Mouse (Mus musculus) intestine, embryonic 14.5 days (tissue): ENCODE results near the gene Myo9b. TPM values are rescaled to one million over a fixed set of nuclear protein-coding genes. Genes with fewer than 3 reads are reported as not detected.

Source experiments
- ATAC-seq: fragments of 200-750 bp; cut with Nextera tagmentation; replicated peaks from 2 replicates; pipeline ENCODE4 v1.8.0; 2017; ENCODE audit warnings: low read depth, moderate number of reproducible peaks, moderate TSS enrichment, moderate library complexity; ENCODE audit not compliant: low FRiP score, low TSS enrichment
- DNase-seq: peaks from one replicate; pipeline ENCODE4 v3.0.0-alpha.2; 2018; ENCODE audit warnings: low spot score
- H3K27ac ChIP-seq: fragments of 300-500 bp; sonication (generic); 2 replicates; pipeline ENCODE4 v1.5.1; 2014; ENCODE audit warnings: low read depth, mild to moderate bottlenecking, control low read depth
- H3K27me3 ChIP-seq: fragments of 300-500 bp; sonication (generic); replicated peaks from 2 replicates; pipeline ENCODE4 v1.6.1; 2014; ENCODE audit warnings: low read length, control low read depth; ENCODE audit not compliant: control insufficient read depth, insufficient read depth
- H3K36me3 ChIP-seq: fragments of 300-500 bp; sonication (generic); 2 replicates; pipeline ENCODE4 v1.6.1; 2014; ENCODE audit warnings: low read length, control low read depth; ENCODE audit not compliant: control insufficient read depth, insufficient read depth
- H3K4me1 ChIP-seq: fragments of 300-500 bp; sonication (generic); replicated peaks from 2 replicates; pipeline ENCODE4 v1.6.1; 2014; ENCODE audit warnings: low read length, control low read depth, mixed read lengths; ENCODE audit not compliant: control insufficient read depth, insufficient read depth
- H3K4me2 ChIP-seq: fragments of 300-500 bp; sonication (generic); 2 replicates; pipeline ENCODE4 v1.6.1; 2014; ENCODE audit warnings: low read length
- H3K4me3 ChIP-seq: fragments of 300-500 bp; sonication (generic); 2 replicates; pipeline ENCODE4 v1.5.1; 2014; ENCODE audit warnings: low read depth, low read length, control low read depth, mixed read lengths
- H3K9ac ChIP-seq: fragments of 300-500 bp; sonication (generic); 2 replicates; pipeline ENCODE4 v1.6.1; 2014; ENCODE audit warnings: mild to moderate bottlenecking, low read length
- H3K9me3 ChIP-seq: fragments of 300-500 bp; sonication (generic); 2 replicates; pipeline ENCODE4 v1.6.1; 2016; ENCODE audit warnings: low read length, control low read depth; ENCODE audit not compliant: control insufficient read depth
- WGBS: fragments of 180-500 bp; shearing (Covaris S2); extraction: QIAGEN DNeasy Blood & Tissue Kit; methylation state at CpG from one replicate; pipeline ENCODE4 v1.1.7; 2014; 5-methylcytosine and 5-hydroxymethylcytosine counted together
- polyA plus RNA-seq: library from polyadenylated mRNA; unstranded; fragments of >200 nt; fragmentation: Nextera tagmentation; extraction: Ambion mirVana; gene quantifications from 2 replicates; pipeline ENCODE4 v1.2.1, GENCODE M21; 2014

Myo9b gene
- polyA plus RNA-seq, 1 experiment from 2014 or later, result 21.6 TPM

- Histone ChIP-seq H3K9me3 (no peaks in the 10 kb centered on the region), H3K4me1 (peaks cover 11% of the 10 kb centered on the region), H3K36me3 (peaks cover 27% of the 10 kb centered on the region), H3K27me3 (no peaks in the 10 kb centered on the region), H3K4me2 (no peak overlapping the region), H3K4me3 (no peak overlapping the region), H3K27ac (no peak overlapping the region), H3K9ac (no peak overlapping the region)
- DNase-seq, result peak; percentile 46
- ATAC-seq, result no peak
- 98% methylated on average over 4 of the region's 4 CpGs for WGBS
These were observed 135.7 kb downstream of the Myo9b start for GRCm38 (mm10) chr8:71408231-71408630.

Other genes starting within 250 kb of the Myo9b start
- 47.9 and 60.1 TPM in 2 replicates for gene Haus8, start 220 bp downstream of the Myo9b start, polyA plus RNA-seq
- gene Use1, start 94.1 kb downstream of the Myo9b start, polyA plus RNA-seq, result 110 and 111 TPM in 2 replicates
- 3.5 and 5.3 TPM in 2 replicates for gene Ocel1, start 98.6 kb downstream of the Myo9b start, polyA plus RNA-seq
- 71.8 and 92.8 TPM in 2 replicates for gene Nr2f6, start 109.2 kb downstream of the Myo9b start, polyA plus RNA-seq
- 8.3 and 9.4 TPM in 2 replicates for gene Ushbp1, start 123.1 kb downstream of the Myo9b start, polyA plus RNA-seq
- gene Babam1, start 124.1 kb downstream of the Myo9b start, polyA plus RNA-seq, result 95.1 and 99.9 TPM in 2 replicates
- 30.5 and 33.5 TPM in 2 replicates for gene Ankle1, start 133.3 kb downstream of the Myo9b start, polyA plus RNA-seq
- 29.4 and 30.8 TPM in 2 replicates for gene Abhd8, start 190.9 kb downstream of the Myo9b start, polyA plus RNA-seq
- 183 and 191 TPM in 2 replicates for gene Mrpl34, start 192.2 kb downstream of the Myo9b start, polyA plus RNA-seq
- 102 TPM in 2 replicates for gene Dda1, start 196.5 kb downstream of the Myo9b start, polyA plus RNA-seq
- gene Ano8, start 213.2 kb downstream of the Myo9b start, polyA plus RNA-seq, result 1.2 and 1.7 TPM in 2 replicates
- 6.1 and 6.2 TPM in 2 replicates for gene Gtpbp3, start 215.4 kb downstream of the Myo9b start, polyA plus RNA-seq
- 59.3 and 63.7 TPM in 2 replicates for gene Plvap, start 239.0 kb downstream of the Myo9b start, polyA plus RNA-seq